Mouse (Mus musculus) olfactory bulb, adult 2 months (tissue): ENCODE results near the gene Scnn1a.

Experiments
- CTCF ChIP-seq: fragments of 200-500 bp; IDR thresholded peaks from 2 replicates; pipeline ENCODE4 v1.5.1; 2012; ENCODE audit warnings: low read depth, mild to moderate bottlenecking, low read length, moderate library complexity; ENCODE audit not compliant: insufficient read depth
- POLR2A ChIP-seq: fragments of 200-500 bp; IDR thresholded peaks from 2 replicates; pipeline ENCODE4 v1.6.1; 2012; ENCODE audit warnings: mild to moderate bottlenecking, low read depth, low read length, moderate library complexity; ENCODE audit not compliant: insufficient read depth

GRCm38 (mm10) chr6:125317077-125317476 is 3.4 kb upstream of the Scnn1a start:
- TF ChIP-seq POLR2A (no peak), CTCF (no peak)
